Mouse (Mus musculus): ENCODE results near the gene Pick1.

Gene Pick1

DNA sequence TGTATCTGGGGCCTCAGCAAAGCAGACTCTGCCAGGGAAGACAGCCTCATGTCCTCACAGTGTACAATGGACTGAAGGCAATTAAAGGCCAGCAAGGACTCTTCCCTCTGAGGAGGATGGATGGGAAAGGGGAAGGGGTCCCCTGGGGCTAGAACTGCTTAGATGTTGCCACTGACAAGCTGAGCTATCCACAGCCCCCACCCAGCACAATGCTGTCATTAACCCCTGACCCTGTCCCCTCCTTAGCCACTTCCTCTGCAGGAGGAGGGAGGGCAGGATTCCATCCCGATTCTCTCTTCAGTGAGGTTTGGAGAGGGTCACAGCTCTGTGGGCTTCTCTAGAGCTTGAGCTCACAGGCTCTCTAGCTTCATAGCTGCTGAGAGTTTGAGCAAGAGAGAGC lies 9.4 kb upstream of the Pick1 start:
- in situ Hi-C loops (cut with MboI; ENCODE audit: low pct_unique_long_range_greater_than_20kb in 1 of 2, low sequenced_read_pairs in 2 of 2, unreplicated experiment in 1 of 2) = no loop called here

DNA sequence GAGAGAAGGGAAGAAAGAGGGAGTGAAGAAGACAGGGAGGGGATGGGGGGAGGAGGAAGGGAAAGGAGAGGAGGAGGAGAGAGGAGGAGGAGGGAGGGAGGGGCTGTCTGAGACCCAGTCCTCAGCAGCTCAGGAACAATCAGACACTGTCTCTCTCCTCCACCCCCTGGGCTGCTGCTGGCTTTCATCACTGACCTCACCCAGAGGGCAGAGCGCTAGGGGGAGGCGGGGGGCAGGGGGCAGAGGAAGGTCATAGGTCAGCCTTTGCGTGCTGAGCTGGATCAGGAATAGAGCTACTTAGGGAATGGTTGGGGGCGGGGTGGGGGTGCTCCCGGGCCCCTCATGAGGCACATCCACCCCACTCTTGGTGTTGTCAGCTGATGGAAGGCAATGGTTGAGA lies 5.3 kb upstream of the Pick1 start:
- in situ Hi-C loops (cut with MboI; ENCODE audit: low pct_unique_long_range_greater_than_20kb in 1 of 2, low sequenced_read_pairs in 2 of 2, unreplicated experiment in 1 of 2) = no loop called here

DNA sequence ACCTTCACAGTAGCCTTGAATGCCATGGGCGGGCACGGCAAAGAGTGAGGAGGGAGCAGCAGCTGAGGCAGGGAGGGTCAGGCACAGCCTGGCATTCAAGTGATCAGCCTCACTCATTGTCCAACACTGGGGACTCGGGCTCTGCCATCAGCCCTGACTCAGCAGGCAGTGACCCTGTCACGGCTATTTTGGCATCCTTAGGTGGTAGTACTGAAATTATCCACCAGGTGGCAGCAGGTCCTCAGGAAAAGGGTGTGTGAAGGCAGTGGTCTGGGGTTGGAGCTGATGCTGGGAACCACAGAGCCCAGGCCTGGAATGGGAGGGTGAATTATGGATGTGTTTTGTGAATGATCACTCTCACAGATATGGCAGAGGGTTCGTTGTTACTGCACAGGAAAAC lies 4.3 kb upstream of the Pick1 start:
- in situ Hi-C loops (cut with MboI; ENCODE audit: low pct_unique_long_range_greater_than_20kb in 1 of 2, low sequenced_read_pairs in 2 of 2, unreplicated experiment in 1 of 2) = loop anchor here in 1 of 2 experiments (25.0 kb wide), 1 partner anchor 413 kb away; no protein-coding TSS in a partner anchor

DNA sequence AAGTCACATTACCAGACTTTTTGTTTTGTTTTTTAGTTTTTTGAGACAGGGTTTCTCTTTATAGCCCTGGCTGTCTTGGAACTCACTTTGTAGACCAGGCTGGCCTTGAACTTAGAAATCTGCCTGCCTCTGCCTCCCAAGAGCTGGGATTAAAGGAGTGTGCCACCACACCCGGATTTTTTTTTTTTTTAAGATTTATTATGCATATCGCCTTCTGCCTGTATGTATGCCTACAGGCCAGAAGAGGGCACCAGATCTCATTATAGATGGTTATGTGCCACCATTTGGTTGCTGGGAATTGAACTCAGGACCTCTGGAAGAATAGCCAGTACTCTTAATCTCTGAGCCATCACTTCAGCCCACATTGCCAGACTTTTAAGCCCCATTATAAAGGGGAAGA lies 3.2 kb upstream of the Pick1 start:
- in situ Hi-C loops (cut with MboI; ENCODE audit: low pct_unique_long_range_greater_than_20kb in 1 of 2, low sequenced_read_pairs in 2 of 2, unreplicated experiment in 1 of 2) = loop anchor here in 1 of 2 experiments (25.0 kb wide), 1 partner anchor 412 kb away; no protein-coding TSS in a partner anchor

DNA sequence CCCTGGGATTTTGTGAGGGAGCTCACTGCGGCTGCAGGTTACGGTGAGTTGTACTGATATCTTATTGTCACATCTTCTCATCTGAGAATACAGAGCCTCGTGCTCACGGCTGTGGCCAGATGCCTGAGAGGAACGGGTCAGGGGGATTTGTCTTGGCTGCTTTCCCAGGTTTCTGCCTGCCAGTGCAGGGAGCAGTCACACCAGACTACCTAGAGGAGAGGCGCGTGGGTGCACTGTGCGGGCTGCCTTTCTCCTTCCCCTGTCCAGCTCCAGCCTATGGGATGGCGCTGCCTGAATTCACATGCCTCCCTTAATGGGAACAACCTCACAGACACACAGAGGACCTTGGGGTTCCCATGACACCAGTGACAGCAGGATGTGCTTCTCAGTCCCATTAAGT lies 6.3 kb downstream of the Pick1 start:
- in situ Hi-C loops (cut with MboI; ENCODE audit: low pct_unique_long_range_greater_than_20kb in 1 of 2, low sequenced_read_pairs in 2 of 2, unreplicated experiment in 1 of 2) = loop anchor here in 1 of 2 experiments (10.0 to 25.0 kb wide), 2 partner anchors 250 to 402 kb away; no protein-coding TSS in a partner anchor

DNA sequence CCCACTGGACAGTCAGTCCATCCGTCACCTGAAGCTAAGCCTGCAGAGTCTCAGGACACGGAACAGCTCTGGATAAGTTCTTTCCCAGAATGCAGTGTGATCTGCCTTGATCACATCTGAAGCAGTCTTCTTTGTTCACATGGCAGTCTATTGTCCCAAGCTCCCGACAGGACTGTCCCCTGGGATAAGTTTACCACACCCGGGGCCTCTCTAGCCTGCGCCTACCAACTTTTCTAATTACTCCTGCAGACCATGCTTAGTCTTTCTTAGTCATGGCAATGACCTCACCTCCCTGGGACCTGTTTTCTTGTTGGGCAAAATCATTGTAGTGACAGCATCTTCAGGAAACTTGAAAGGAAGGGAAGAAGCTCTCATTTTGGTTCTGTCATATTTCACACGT lies 9.1 kb downstream of the Pick1 start:
- in situ Hi-C loops (cut with MboI; ENCODE audit: low pct_unique_long_range_greater_than_20kb in 1 of 2, low sequenced_read_pairs in 2 of 2, unreplicated experiment in 1 of 2) = loop anchor here in 1 of 2 experiments (10.0 to 25.0 kb wide), 2 partner anchors 247 to 399 kb away; no protein-coding TSS in a partner anchor

DNA sequence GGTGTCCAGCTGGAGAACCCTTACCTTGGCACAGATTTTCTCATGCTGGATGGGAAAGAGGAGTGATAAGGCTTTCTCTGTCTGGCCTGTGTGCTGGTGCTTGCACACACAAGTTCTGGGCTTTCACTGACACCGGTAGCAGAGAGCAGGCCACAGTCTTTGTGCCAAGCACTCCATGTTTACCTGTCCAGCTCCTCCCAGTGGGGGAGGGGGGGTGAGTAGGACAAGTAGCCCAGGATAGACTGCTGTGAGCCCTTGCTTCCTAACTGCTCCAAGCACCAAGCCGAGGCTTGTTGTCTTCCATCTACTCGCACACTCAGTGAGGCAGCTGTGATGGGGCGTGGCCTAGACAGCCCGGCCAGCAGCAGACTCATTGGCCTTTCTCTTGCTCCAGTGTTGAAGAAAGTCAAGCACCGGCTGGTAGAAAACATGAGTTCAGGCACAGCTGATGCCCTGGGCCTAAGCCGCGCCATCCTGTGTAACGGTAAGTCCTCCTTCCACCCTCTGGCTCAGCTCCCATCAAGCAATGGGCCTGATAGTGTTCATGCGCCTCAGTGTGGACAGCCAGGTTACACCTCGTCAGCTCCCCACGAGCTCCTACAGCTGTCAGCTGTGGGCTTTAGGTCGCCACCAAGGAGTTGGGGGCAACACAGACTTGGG lies 13.7 kb downstream of the Pick1 start:
- in situ Hi-C loops (cut with MboI; ENCODE audit: low pct_unique_long_range_greater_than_20kb in 1 of 2, low sequenced_read_pairs in 2 of 2, unreplicated experiment in 1 of 2) = loop anchor here in 1 of 2 experiments (25.0 kb wide), 1 partner anchor 395 kb away; no protein-coding TSS in a partner anchor

DNA sequence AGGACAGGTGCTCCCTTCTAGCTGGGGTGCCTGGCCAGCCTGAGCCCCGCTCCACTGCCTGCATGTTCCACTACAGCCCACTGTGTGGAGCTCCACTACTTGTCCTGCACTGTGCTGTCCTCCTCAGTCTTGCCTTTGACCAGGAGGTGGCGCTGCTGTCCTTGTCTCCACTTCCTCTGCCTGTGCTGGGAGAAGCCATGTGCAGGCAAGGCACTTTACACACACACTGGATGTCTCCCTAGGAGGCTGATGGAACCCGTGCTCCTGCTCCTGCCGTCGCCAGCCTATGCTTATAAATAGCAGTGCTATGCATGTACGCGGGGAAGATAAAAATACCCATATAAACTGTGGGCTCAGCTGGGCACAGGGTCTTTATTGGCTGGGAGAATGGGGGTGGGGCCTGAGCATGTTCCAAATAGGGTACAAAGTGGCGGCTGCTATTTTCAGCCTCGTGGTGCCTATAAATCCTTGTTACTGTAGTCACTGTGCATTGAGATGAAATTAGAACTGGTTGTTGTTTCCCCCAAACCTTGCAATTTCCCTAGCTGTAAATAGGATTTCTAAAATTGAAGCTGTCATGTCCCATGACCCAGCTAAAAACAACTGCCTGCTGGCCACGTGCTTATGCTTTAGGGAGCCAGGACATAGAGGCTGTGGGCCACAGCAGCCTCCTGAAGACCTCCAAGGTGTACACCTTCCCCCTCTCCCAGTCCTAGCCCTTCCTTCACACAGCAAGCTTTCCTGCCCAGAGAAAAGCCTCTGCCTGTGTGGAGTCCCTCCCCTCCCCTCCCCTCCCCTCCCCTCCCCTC lies 14.5 kb downstream of the Pick1 start:
- in situ Hi-C loops (cut with MboI; ENCODE audit: low pct_unique_long_range_greater_than_20kb in 1 of 2, low sequenced_read_pairs in 2 of 2, unreplicated experiment in 1 of 2) = loop anchor here in 1 of 2 experiments (25.0 kb wide), 1 partner anchor 394 kb away; no protein-coding TSS in a partner anchor

DNA sequence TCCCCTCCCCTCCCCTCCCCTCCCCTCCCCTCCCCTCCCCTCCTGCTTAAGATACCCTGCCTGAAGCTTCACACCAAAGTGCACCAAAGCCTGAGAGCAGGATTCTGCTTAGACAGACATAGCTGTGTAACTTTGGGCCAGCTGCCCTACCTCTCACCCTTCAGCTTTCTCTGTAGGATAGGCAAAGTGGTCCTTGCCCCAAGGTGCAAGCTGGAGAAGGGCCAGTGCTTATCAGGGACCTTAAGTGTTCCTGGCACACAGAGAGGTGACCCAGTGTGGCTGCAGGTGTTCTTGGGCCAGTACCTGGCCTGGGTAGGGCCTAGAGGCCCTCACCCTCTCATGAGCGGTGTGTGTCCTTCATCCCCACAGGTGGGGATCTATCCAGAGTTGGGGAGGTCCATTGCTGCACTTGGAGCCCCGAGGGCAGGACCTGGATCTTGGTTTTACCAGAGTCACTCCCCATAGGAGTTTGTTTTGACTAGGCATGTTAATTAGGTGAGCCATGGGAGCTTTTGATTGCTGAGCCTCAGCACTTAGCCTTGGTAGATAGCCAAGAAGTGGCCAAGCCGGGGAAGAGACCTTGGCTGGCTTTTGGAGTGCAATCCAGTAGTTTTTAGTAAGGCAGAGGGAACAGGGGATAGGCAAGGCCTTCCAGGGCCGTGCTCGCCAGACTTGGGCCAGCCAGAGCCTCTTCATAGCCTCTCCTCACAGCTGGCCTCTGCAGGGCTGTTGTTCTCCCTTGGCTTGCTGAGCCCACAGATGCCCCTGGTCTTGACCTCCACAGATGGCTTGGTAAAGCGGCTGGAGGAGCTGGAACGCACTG lies 15.3 kb downstream of the Pick1 start:
- in situ Hi-C loops (cut with MboI; ENCODE audit: low pct_unique_long_range_greater_than_20kb in 1 of 2, low sequenced_read_pairs in 2 of 2, unreplicated experiment in 1 of 2) = loop anchor here in 1 of 2 experiments (25.0 kb wide), 1 partner anchor 393 kb away; no protein-coding TSS in a partner anchor

DNA sequence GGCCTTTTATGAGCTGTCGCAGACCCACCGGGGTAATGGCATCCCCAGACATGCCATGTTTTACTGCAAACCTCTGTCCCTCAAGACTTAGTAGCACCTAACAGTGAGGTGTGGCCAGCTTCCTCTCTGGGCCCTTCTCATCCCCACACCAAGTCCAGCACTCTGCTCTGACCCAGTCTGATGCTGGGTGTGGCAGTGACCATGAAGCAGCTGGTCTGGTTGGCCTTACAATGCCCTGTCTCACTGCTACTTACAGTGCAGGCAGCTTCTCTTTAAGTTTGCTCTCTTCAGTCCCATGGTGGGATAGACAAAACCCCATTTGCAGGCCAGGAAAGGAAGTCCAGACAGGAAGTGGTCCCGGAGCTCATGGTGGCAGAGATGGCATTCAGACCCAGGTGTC lies 16.3 kb downstream of the Pick1 start:
- in situ Hi-C loops (cut with MboI; ENCODE audit: low pct_unique_long_range_greater_than_20kb in 1 of 2, low sequenced_read_pairs in 2 of 2, unreplicated experiment in 1 of 2) = loop anchor here in 1 of 2 experiments (25.0 kb wide), 1 partner anchor 392 kb away; no protein-coding TSS in a partner anchor

DNA sequence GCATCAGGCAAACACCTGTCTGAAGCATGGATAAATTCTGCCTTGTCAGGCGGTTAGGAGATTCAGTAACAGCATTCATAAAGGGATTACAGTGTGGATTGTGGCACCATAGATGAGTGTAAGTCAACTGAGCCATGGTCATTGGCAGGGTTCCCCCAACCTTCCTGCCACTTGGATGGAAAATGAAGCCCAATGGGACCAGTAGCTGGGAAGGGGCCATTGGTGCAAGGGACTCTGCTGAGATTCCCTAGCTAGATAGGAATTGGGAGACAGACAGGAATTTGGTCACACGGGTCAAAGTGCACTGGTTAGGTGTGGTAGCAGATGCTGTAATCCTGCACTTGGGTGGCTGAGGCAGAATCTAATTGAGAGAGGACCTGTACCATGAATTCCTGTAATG lies 21.3 kb downstream of the Pick1 start:
- in situ Hi-C loops (cut with MboI; ENCODE audit: low pct_unique_long_range_greater_than_20kb in 1 of 2, low sequenced_read_pairs in 2 of 2, unreplicated experiment in 1 of 2) = no loop called here

DNA sequence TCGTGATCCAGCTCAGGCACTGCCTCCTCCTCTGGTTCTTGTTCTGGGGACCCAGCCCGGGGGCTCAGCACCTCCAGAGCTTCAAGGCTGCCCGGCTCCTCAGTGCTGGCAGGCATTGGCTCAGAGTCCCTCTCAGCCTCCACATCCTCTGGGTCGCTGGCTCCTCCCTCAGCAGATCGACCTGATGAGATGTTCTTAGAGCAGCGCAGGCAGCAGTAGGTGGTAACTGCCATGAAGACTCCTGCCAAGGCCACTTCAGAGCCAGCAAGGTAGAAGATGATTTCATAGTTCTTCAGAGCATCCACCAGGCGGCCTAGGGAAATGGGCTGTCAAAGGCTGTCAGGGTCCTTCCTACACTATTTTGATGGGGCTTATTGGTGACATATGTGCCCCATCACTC lies 22.2 kb downstream of the Pick1 start:
- in situ Hi-C loops (cut with MboI; ENCODE audit: low pct_unique_long_range_greater_than_20kb in 1 of 2, low sequenced_read_pairs in 2 of 2, unreplicated experiment in 1 of 2) = no loop called here

DNA sequence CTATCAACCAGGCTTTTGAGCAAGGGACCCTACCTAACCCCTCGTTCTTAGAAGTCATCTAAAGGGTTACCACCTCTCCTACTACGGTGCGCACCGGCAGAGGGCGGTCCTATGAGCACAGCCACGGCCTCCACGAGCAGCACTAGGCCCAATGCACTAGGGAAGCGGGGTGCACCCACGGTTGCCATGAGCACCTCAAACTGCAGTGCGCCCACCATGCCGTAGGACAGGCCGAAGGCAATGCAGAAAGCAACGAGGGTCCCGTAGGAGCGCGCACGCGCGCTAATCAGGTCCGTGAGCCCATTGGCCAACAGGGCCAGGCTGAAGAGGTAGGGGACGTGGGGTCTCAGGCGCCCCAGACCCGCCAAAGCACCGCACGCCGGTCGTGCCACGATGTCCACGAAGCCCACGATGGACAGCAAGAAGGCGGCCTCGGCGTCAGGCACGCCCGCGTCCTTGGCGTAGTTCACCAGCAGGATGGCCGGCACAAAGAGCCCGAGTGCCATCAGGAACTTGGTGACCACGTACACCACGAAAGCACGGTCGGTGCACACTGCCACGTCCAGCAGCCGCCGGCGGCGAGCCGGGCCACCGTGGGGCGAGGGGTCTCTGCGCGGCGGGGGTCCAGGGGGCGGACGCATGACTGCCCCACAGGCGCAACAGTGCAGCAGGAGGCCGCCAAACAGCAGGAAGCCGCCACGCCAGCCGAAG lies 23.0 kb downstream of the Pick1 start:
- in situ Hi-C loops (cut with MboI; ENCODE audit: low pct_unique_long_range_greater_than_20kb in 1 of 2, low sequenced_read_pairs in 2 of 2, unreplicated experiment in 1 of 2) = no loop called here

DNA sequence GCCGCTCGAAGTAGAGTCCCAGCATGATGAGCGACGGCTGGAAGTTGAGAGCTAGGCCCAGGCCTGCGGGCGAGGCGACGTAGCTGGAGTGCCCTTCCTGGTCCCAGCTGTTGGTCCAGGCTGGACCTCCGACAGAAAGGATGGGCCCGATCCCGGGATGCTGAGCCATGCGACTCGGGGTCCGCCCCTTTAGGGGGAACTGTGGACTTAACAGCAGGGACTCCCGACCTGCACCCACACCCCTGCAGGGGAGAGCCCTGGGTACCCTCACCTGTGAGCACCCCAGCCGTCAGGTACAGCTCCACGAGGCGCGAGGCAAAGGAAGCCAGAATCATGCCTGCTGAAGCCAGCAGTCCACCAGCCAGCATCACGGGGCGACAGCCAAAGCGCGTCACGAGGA lies 23.6 kb downstream of the Pick1 start:
- in situ Hi-C loops (cut with MboI; ENCODE audit: low pct_unique_long_range_greater_than_20kb in 1 of 2, low sequenced_read_pairs in 2 of 2, unreplicated experiment in 1 of 2) = no loop called here

DNA sequence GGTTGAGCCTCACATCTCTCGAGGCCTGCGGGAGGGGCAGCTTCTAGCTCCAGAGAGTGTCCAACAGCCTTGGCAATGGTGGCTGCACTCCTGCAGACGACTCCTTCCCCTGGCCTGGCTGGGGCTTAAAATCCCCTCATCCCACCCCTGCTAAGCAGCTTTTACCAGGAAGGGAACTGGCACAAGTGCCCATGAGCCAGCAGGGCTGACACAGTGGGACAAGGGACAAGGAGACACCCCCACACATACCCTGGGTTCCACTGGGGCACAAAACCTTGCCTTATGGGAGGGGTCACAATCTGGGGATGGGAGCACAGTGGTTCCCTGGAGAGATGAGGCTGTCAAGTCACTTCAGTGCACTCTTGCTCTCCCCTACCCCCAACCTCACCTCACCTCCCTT lies 25.7 kb downstream of the Pick1 start, which contains the start of gene Slc16a8:
Gene Slc16a8, minus strand, starts transcription at position 101 of the 400 bp plus-strand sequence.
- in situ Hi-C loops (cut with MboI; ENCODE audit: low pct_unique_long_range_greater_than_20kb in 1 of 2, low sequenced_read_pairs in 2 of 2, unreplicated experiment in 1 of 2) = no loop called here

DNA sequence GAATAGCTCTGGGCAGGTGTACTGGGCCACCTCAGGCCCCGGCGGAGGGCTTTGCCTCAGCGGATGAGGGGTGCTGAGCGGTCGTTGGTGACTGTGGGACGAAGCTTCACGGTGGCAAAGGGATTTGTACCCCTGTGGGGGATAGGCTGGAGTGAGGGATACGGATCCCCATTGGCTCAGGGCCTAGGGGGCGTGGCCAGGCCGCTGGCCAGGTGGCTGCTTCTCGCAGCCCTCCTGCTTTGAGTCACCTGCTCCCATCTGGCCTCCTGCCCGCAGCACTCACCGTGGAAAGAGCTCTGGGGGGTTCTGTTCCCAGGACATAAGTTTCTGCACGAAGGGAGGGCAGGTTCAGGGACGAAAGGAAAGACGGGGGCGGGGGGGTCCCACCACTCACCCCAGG lies 29.5 kb downstream of the Pick1 start:
- in situ Hi-C loops (cut with MboI; ENCODE audit: low pct_unique_long_range_greater_than_20kb in 1 of 2, low sequenced_read_pairs in 2 of 2, unreplicated experiment in 1 of 2) = no loop called here

DNA sequence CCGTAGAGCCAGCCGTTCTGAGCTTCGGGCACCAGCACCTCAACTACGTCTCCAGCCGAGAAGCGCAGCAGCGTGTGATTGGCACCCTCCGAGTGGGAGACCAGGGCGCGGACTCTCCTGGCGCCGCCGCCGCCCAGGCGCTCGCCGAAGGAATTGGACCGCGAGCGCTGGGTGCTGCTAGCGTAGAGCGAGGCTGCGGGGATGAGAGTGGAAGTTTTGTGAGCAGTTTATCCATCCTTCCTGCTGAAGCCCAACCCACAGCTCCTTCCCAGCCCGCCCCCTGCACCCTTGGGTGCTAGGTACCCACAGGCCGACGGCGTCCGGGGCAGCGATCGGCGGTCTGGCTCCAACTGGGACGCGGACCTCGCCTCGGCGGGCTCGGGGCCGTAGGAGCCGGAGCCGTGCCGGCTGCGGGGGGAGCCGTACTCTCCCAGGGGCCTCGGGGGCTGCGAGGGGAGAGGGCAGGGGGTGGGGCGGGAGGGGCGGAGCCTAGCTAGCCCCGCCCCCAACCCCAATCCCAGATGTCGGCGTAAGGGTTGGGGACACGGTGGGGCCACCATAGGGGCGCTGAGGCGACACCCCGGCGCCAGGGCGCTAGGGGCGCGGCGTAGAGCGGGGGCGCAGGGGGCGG lies 32.2 kb downstream of the Pick1 start:
- in situ Hi-C loops (cut with MboI; ENCODE audit: low pct_unique_long_range_greater_than_20kb in 1 of 2, low sequenced_read_pairs in 2 of 2, unreplicated experiment in 1 of 2) = no loop called here

DNA sequence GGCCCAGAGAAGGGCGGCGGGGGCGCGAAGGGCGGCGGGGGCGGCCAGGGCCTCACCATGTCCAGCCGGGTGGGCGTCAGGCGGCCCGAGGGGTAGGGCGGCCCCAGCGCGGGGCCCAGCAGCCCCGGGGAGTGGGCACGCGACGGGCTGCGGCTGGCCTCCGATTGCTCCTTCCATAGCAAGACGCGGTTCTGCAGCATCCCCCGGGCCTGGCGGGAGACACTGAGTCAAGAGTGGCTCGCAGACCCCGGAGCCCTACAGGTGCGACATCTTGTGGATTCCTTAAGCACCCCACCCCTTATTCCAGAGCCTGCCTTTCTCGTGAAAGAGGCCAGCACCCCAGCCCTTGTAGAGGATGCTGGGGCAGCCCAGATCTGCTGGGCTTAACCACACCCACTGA lies 32.8 kb downstream of the Pick1 start:
- in situ Hi-C loops (cut with MboI; ENCODE audit: low pct_unique_long_range_greater_than_20kb in 1 of 2, low sequenced_read_pairs in 2 of 2, unreplicated experiment in 1 of 2) = no loop called here
